Mouse (Mus musculus) limb, embryonic 14.5 days (tissue): ENCODE measurements around the gene Xaf1. TPM values are rescaled to one million over a fixed set of nuclear protein-coding genes. Genes with fewer than 3 reads are reported as not detected.

Experiments used
- ATAC-seq: fragments of 200-750 bp; cut with Nextera tagmentation; 2 replicates; pipeline ENCODE4 v1.8.0; 2017; ENCODE audit warnings: low read depth, moderate number of reproducible peaks, moderate TSS enrichment; ENCODE audit not compliant: low FRiP score
- DNase-seq: peaks from one replicate; pipeline ENCODE4 v3.0.0-alpha.2; 2015; ENCODE audit warnings: low spot score
- H3K27ac ChIP-seq: fragments of 300-500 bp; sonication (generic); replicated peaks from 2 replicates; pipeline ENCODE4 v1.5.1; 2014; ENCODE audit warnings: low read depth, mild to moderate bottlenecking, low read length, moderate library complexity, mixed read lengths
- H3K27me3 ChIP-seq: fragments of 300-500 bp; sonication (generic); 2 replicates; pipeline ENCODE4 v1.6.1; 2014; ENCODE audit warnings: low read length, mixed read lengths; ENCODE audit not compliant: control insufficient read depth, insufficient read depth
- H3K36me3 ChIP-seq: fragments of 300-500 bp; sonication (generic); 2 replicates; pipeline ENCODE4 v1.6.1; 2014; ENCODE audit warnings: mild to moderate bottlenecking, low read length, moderate library complexity, mixed read lengths; ENCODE audit not compliant: control insufficient read depth, insufficient read depth
- H3K4me1 ChIP-seq: fragments of 300-500 bp; sonication (generic); 2 replicates; pipeline ENCODE4 v1.6.1; 2014; ENCODE audit warnings: antibody characterized with exemption, low read length, mixed read lengths; ENCODE audit not compliant: control insufficient read depth, insufficient read depth
- H3K4me2 ChIP-seq: fragments of 300-500 bp; sonication (generic); replicated peaks from 2 replicates; pipeline ENCODE4 v1.6.1; 2014; ENCODE audit warnings: low read depth, mild to moderate bottlenecking, low read length, moderate library complexity; ENCODE audit not compliant: severe bottlenecking
- H3K4me3 ChIP-seq: fragments of 300-500 bp; sonication (generic); replicated peaks from 2 replicates; pipeline ENCODE4 v1.5.1; 2014; ENCODE audit warnings: low read length
- H3K9ac ChIP-seq: fragments of 300-500 bp; sonication (generic); 2 replicates; pipeline ENCODE4 v1.6.1; 2014; ENCODE audit warnings: mild to moderate bottlenecking, low read depth, low read length, moderate library complexity; ENCODE audit not compliant: severe bottlenecking
- H3K9me3 ChIP-seq: fragments of 300-500 bp; sonication (generic); 2 replicates; pipeline ENCODE4 v1.6.1; 2016; ENCODE audit warnings: low read length; ENCODE audit not compliant: control insufficient read depth
- POLR2A ChIP-seq: fragments of 200-500 bp; IDR thresholded peaks from 2 replicates; pipeline ENCODE4 v1.8.0; 2012; ENCODE audit warnings: inconsistent platforms, mild to moderate bottlenecking, moderate library complexity, borderline replicate concordance; ENCODE audit not compliant: insufficient read depth, insufficient read length; ENCODE audit errors: extremely low read depth
- WGBS: fragments of 180-500 bp; shearing (Covaris S2); extraction: QIAGEN DNeasy Blood & Tissue Kit; methylation state at CpG from one replicate; pipeline ENCODE4 v1.1.7; 2014; 5-methylcytosine and 5-hydroxymethylcytosine counted together
- polyA plus RNA-seq, 2 experiments: library from polyadenylated mRNA; depleted of rRNA in 1 of 2; stranded (reverse) in 1 of 2; unstranded in 1 of 2; fragments of >200 nt; fragmentation: Nextera tagmentation in 1 of 2; extraction: Ambion mirVana in 1 of 2; gene quantifications; 2 replicates each; pipeline versions ENCODE4 v1.2.1 to v1.2.3; 2012 to 2014

The Xaf1 gene
- polyA plus RNA-seq, 2 experiments: 1.9 to 2.9 TPM

DNA sequence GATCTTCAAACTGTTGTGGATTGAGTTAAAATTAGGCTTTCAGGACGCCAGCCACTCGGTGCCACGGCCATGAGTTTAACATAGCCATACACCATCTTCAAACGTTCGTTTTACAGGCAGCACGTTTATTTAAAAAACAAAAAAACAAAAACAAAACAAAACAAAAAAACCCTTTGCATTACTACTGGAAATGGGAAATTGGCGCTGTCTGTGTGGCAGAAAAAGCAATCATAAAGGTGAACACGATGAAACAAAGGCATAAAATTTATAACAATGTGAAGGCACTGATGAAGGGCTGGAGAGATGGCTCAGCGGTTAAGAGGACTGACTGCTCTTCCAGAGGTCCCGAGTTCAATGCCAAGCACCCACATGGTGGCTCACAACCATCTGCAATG, 60.9 kb downstream of the Xaf1 start, which contains the start of gene Tekt1:
Gene Tekt1, minus strand, starts transcription at position 96 of the 395 bp plus-strand sequence.
- no peak for DNase-seq
- Histone ChIP-seq H3K4me3 (peak within 1 kb of the TSS; percentile 36), H3K9ac (peak within 1 kb of the TSS; percentile 62), H3K4me1 (no peaks in the 10 kb centered on the region), H3K9me3 (no peaks in the 10 kb centered on the region), H3K27ac (no peak within 1 kb of the TSS), H3K4me2 (peak within 1 kb of the TSS; percentile 65), H3K27me3 (no peaks in the 10 kb centered on the region), H3K36me3 (no peaks in the 10 kb centered on the region)
- WGBS: 38% methylated on average over 10 of the region's 10 CpGs
- ATAC-seq: peak; percentile 23; the same call in 1 of the 2 replicates
- no peak for TF ChIP-seq POLR2A

Other genes with a start within 250 kb of the Xaf1 start
- 1.0 and 1.2 TPM in 2 replicates for gene Pitpnm3, start 165.9 kb upstream of the Xaf1 start, polyA plus RNA-seq (2012; rRNA removed)
- gene Pitpnm3, start 165.9 kb upstream of the Xaf1 start, polyA plus RNA-seq (2014; fragmentation: Nextera tagmentation; extraction: Ambion mirVana): 0.28 and 0.40 TPM in 2 replicates
- 1.7 and 2.4 TPM in 2 replicates for gene Gm43951, start 94.8 kb upstream of the Xaf1 start, polyA plus RNA-seq (2012; rRNA removed)
- gene Gm43951, start 94.8 kb upstream of the Xaf1 start, polyA plus RNA-seq (2014; fragmentation: Nextera tagmentation; extraction: Ambion mirVana): 0.12 TPM in 1 of 2 replicates, not detected in the other
- 15.3 and 19.2 TPM in 2 replicates for gene 4933427D14Rik, start 94.2 kb upstream of the Xaf1 start, polyA plus RNA-seq (2012; rRNA removed)
- gene 4933427D14Rik, start 94.2 kb upstream of the Xaf1 start, polyA plus RNA-seq (2014; fragmentation: Nextera tagmentation; extraction: Ambion mirVana): 11.1 and 15.6 TPM in 2 replicates
- gene Txndc17, start 94.1 kb upstream of the Xaf1 start, polyA plus RNA-seq (2012; rRNA removed): 86.9 and 133 TPM in 2 replicates
- 235 and 239 TPM in 2 replicates for gene Txndc17, start 94.1 kb upstream of the Xaf1 start, polyA plus RNA-seq (2014; fragmentation: Nextera tagmentation; extraction: Ambion mirVana)
- gene Med31, start 86.0 kb upstream of the Xaf1 start, polyA plus RNA-seq (2012; rRNA removed): 32.9 and 33.2 TPM in 2 replicates
- 39.0 and 46.2 TPM in 2 replicates for gene Med31, start 86.0 kb upstream of the Xaf1 start, polyA plus RNA-seq (2014; fragmentation: Nextera tagmentation; extraction: Ambion mirVana)
- gene Slc13a5, start 34.4 kb upstream of the Xaf1 start, polyA plus RNA-seq (2012; rRNA removed): 5.6 and 7.5 TPM in 2 replicates
- 1.7 and 3.0 TPM in 2 replicates for gene Slc13a5, start 34.4 kb upstream of the Xaf1 start, polyA plus RNA-seq (2014; fragmentation: Nextera tagmentation; extraction: Ambion mirVana)
- gene Fbxo39, start 12.8 kb downstream of the Xaf1 start, polyA plus RNA-seq (2012; rRNA removed): not detected in 2 replicates
- gene Fbxo39, start 12.8 kb downstream of the Xaf1 start, polyA plus RNA-seq (2014; fragmentation: Nextera tagmentation; extraction: Ambion mirVana): not detected in 2 replicates
- gene Tekt1, start 60.8 kb downstream of the Xaf1 start, polyA plus RNA-seq (2012; rRNA removed): 0.87 and 1.3 TPM in 2 replicates
- 1.5 and 2.2 TPM in 2 replicates for gene Tekt1, start 60.8 kb downstream of the Xaf1 start, polyA plus RNA-seq (2014; fragmentation: Nextera tagmentation; extraction: Ambion mirVana)
- gene Smtnl2, start 110.1 kb downstream of the Xaf1 start, polyA plus RNA-seq (2012; rRNA removed): 23.9 and 24.2 TPM in 2 replicates
- gene Smtnl2, start 110.1 kb downstream of the Xaf1 start, polyA plus RNA-seq (2014; fragmentation: Nextera tagmentation; extraction: Ambion mirVana): 31.9 and 33.2 TPM in 2 replicates
- gene Ggt6, start 133.9 kb downstream of the Xaf1 start, polyA plus RNA-seq (2012; rRNA removed): 4.6 and 4.9 TPM in 2 replicates
- 4.8 and 5.9 TPM in 2 replicates for gene Ggt6, start 133.9 kb downstream of the Xaf1 start, polyA plus RNA-seq (2014; fragmentation: Nextera tagmentation; extraction: Ambion mirVana)
- 103 and 110 TPM in 2 replicates for gene Mybbp1a, start 139.7 kb downstream of the Xaf1 start, polyA plus RNA-seq (2012; rRNA removed)
- gene Mybbp1a, start 139.7 kb downstream of the Xaf1 start, polyA plus RNA-seq (2014; fragmentation: Nextera tagmentation; extraction: Ambion mirVana): 123 and 127 TPM in 2 replicates
- 15.9 and 16.6 TPM in 2 replicates for gene Spns2, start 188.3 kb downstream of the Xaf1 start, polyA plus RNA-seq (2012; rRNA removed)
- gene Spns2, start 188.3 kb downstream of the Xaf1 start, polyA plus RNA-seq (2014; fragmentation: Nextera tagmentation; extraction: Ambion mirVana): 5.9 and 6.3 TPM in 2 replicates
- 0.41 and 0.50 TPM in 2 replicates for gene Spns3, start 248.9 kb downstream of the Xaf1 start, polyA plus RNA-seq (2012; rRNA removed)
- 0.62 and 0.68 TPM in 2 replicates for gene Spns3, start 248.9 kb downstream of the Xaf1 start, polyA plus RNA-seq (2014; fragmentation: Nextera tagmentation; extraction: Ambion mirVana)